Mouse (Mus musculus) CD4-positive, CD25-positive, alpha-beta regulatory T cell, adult 4 months (primary cell): ENCODE measurements around the gene Kcnj10. TPM values are rescaled to one million over a fixed set of nuclear protein-coding genes. Genes with fewer than 3 reads are reported as not detected.
A peak's percentile ranks its signal among the peaks of the same experiment; 100 is the strongest.

Source experiments
- ATAC-seq: one replicate; pipeline ENCODE4 v1.8.0; 2017
- polyA plus RNA-seq, 2 experiments: library from polyadenylated mRNA; unstranded; fragments of 100-300 nt; shearing (Covaris generic); gene quantifications; one replicate each; pipeline ENCODE4 v1.2.1; 2017

Kcnj10 gene
- polyA plus RNA-seq, 2 experiments from 2014 or later, result not detected

DNA sequence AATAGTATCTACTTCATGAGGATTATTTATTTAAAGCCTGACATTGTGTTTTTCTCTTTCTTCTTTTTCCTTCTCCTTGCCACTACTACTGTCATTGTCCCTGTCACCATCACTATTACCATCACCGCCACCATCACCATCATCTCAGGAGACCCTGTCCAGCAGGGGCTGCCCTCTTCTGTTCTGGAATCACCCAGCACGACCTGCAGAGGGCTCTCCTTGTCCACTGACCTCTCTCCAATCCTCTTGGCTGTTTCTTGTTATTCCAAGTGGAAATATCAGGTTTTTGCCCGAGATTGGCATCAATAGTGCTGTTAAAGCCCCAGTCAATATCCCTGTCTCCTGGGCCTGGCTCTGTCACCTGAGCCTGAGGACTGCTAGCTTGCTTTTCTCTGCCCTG, 7.5 kb upstream of the Kcnj10 start:
- ATAC-seq, result no peak

GRCm38 (mm10) chr1:172335804-172336203, 5.2 kb upstream of the Kcnj10 start:
- ATAC-seq, result no peak

DNA sequence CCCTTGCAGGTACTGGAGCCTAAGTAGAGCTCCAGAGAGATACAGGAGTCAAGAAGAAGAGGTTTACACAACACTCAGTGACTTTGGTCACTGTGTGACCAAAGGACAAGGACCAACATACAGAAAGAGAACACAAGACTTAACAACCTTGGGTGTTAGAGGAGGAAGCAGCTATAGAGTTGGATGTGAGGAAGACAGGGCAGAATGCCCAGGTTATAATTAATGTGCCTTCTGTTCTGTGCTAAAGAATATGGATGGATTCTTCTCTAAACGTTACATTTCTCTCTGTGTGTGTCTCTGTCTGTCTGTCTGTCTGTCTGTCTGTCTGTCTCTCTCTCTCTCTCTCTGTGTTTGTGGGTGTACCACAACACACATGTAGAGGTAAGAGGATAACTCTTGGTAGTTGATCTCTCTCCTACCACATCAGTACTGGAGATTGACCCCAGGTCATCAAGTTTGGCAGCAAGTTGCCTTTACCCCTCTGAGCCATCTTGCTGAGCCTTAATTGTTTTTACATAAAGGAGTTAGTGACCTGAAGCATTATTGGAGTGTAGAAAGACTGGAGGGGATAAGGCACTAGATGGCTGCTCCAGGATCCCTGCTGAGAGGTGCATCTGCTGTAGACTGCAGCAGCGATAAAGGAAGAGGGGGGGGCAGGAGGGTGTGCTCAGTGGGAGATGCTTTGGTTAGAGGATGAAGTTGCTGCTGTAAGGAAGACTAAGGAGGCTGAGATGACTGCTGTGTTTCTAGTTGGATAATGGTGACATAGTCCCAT, 3.4 kb upstream of the Kcnj10 start:
- no peak for ATAC-seq

- no peak for ATAC-seq
These were observed 376 bp downstream of the Kcnj10 start for GRCm38 (mm10) chr1:172341386-172341785.

GRCm38 (mm10) chr1:172342729-172343128, 1.7 kb downstream of the Kcnj10 start:
- no peak for ATAC-seq

- no peak for ATAC-seq
These were observed 2.9 kb downstream of the Kcnj10 start for GRCm38 (mm10) chr1:172343914-172344313.

DNA sequence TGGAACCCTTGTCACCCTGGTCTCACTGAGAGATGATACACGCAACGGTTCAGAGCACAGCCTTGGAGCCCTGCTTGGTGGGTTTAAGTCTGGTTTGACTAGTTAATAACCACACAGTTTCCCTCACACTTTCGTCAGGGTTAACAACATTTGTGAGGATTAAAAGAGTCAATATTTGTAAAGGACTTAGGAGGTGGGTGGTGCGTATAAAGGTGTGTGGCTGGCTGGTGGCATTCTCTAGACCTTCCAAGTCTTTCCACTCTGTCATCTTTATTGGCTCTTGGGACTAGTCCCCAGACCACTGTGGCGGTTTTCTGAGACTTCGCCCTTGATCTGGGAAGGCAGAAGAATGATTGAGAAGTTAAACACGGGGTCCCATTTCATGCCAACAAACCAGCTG, 3.8 kb downstream of the Kcnj10 start:
- no peak for ATAC-seq

- ATAC-seq, result no peak
These were observed 5.7 kb downstream of the Kcnj10 start for GRCm38 (mm10) chr1:172346707-172347106.

- no peak for ATAC-seq
These were observed 6.4 kb downstream of the Kcnj10 start for GRCm38 (mm10) chr1:172347382-172347781.

DNA sequence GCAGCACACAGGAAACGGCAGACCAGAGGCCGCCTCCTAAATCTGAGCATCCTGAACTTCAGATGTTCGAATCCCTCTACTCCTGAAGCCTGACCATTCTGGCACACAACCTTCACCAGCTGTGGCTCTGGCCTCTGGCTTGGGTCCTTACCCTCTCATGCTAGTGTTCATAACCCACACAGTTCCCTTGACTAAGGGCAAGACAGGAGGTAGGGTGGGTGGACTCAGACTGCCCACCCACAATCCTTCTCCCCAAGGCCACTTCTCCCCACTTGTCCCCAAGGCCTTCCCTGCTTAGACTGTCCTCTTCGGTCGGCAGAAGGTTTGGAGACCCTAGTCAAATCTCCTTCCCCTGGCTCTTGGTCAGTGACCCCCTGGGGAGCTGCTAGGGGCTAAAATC, 8.5 kb downstream of the Kcnj10 start:
- ATAC-seq, result no peak

GRCm38 (mm10) chr1:172349916-172350812, 9.2 kb downstream of the Kcnj10 start:
- no peak for ATAC-seq

GRCm38 (mm10) chr1:172352001-172352400, 11.0 kb downstream of the Kcnj10 start:
- ATAC-seq, result no peak

DNA sequence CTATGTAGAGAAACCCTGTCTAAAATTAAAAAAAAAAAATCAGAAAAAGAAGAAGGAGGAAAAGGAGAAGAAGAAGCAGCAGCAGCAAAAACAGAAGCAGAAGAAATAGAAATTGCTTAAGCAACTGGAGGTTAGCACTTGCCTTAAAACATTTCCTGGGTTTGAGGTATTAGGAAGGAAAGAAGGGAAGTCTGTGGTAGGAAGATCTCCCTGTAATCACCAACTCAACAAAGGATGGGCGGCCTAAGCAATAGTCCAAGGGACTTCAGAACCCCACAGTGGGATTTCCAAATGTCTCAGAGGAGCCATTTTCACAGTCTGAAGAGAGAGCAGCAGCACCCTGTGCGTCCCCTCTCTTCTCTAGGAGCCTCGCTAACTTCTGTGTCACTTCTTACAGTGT, 11.4 kb downstream of the Kcnj10 start:
- ATAC-seq, result no peak

DNA sequence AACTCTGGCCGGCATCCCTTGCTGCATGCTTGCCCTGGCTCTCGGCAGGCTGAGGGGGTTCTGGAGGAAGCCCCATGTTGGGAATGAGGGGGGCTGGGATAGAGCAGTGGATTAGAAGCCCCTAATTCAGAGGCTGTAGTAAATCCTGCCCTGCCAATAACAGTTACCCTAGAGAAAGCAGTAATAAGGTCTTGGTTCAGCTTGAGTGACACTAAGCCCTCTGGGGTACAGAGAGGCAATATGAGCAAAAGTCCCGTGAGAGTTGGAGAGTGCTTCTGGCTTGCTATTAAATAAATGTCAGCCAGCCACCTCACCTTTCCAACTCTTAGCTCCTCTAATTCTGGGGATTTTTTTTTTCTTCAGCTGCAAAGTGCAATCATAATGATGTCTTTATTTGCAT, 14.3 kb downstream of the Kcnj10 start:
- ATAC-seq, result no peak

DNA sequence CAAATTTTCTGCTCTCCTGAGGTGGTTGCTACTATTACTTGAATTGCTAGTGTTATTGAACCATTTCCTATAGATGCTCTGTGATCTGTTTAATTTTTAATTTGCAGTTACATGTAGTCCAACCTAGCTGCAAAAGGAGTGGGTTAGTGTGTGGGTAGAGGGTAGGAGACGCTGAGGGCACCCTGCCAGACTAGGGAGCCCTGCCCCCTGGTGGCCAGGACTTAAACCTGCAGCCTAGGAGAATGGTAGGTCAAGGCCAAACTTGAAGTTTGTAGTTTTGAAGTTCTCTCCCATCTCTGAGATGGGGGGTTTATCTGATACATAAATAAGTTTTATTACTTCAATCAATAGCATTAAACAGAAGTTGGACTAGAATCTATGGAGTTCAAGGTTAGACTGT, 16.5 kb downstream of the Kcnj10 start:
- ATAC-seq, result peak; percentile 90

DNA sequence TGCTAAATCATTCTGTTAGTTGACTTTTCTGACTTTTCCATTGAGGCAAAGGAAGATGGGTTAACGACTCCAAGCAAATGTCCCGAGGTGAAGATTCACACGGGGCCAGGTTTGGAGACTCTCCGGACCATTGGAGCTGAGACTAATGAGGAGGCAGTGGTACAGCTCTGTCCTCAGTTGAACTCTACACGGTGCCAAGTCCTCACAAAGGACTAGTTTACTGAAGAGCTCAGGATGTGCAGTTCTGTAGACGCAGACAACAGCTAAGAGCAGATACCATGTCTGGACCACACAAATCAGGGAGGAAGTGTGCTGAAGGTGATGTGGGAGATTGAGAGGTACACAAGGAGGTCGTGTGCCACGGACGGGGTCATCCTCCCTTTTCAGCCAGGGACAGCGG, 17.3 kb downstream of the Kcnj10 start:
- ATAC-seq, result no peak

GRCm38 (mm10) chr1:172364684-172365083, 23.7 kb downstream of the Kcnj10 start:
- ATAC-seq, result no peak

GRCm38 (mm10) chr1:172368768-172369418, 27.9 kb downstream of the Kcnj10 start:
- ATAC-seq, result peak; percentile 97

GRCm38 (mm10) chr1:172376198-172376667, 35.2 kb downstream of the Kcnj10 start, which contains the start of gene Pigm:
Gene Pigm, plus strand, starts transcription at chr1:172376546.
- peak; percentile 93 for ATAC-seq

- peak; percentile 44 for ATAC-seq
These were observed 35.9 kb downstream of the Kcnj10 start for GRCm38 (mm10) chr1:172376758-172377458.

- no peak for ATAC-seq
These were observed 39.1 kb downstream of the Kcnj10 start for GRCm38 (mm10) chr1:172380066-172380465.

DNA sequence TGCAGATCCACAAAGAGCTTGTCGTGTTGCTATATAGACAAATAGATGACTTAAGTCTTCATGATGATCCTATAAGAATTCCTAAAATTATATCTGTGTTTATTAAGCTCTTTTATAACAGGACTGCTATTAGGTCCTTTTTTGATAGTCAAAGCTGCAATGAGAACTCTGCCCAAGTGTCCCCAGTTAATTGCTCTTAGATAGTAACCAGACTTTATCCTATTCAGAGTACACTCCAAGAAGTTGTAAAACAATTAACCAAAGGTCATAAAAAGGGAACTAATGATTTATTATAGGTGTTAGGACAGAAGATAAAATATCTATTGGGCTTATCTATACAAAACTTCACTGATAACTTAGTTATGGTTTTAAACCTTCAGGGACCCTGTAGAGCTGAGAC, 41.1 kb downstream of the Kcnj10 start:
- no peak for ATAC-seq
